In the genomic region with DNA sequence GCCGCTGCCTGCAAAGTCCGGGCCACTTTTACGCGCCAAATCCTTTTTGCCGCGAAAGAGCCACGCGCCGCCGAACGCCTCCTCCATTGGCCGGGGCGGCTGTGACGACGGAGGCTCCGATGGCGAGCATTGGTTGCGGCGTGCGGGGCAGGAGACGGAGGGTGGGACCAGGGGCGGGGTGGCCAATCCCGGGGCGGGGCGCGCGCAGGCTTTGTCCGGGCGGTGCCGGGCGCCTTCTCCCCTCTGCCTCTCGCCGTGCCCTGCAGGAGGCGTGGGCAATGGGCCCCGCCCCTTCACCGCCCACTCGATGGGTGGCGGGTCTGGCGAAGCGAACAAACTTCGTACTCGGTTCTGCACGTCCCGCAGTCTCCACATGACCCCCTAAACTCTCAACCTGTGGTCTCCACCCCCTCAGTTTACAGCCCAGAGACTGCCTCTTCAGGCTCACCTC, we compare ENCODE assay signal across 8 mouse cellular contexts. TPM values are rescaled to one million over a fixed set of nuclear protein-coding genes. Genes with fewer than 3 reads are reported as not detected.
DNase-seq lines count a peak whose midpoint lies in the region; ATAC-seq and TF ChIP-seq lines count a peak whose summit lies in the region.

Gene E2f1, minus strand, starts transcription at position 57 of the 451 bp plus-strand sequence.

- peak; percentile 97 for ATAC-seq in activated CD4-positive, CD25-positive, alpha-beta regulatory T cell, adult 4 months
- ATAC-seq in inflammation-experienced regulatory T-cells, adult 6 months: peak; percentile 97
- ATAC-seq in megakaryocyte-erythroid progenitor cell, adult 5-6 weeks (replicated peaks; ENCODE audit: low FRiP score, low TSS enrichment, poor library complexity, severe bottlenecking): peak; percentile 85

- peaks cover 2% of the 10 kb centered on the region; the same call in 1 of the 2 replicates for H3K4me1 ChIP-seq in cortical plate, adult 2 months (ENCODE audit: control insufficient read depth, insufficient read depth, low read length)

- intact Hi-C loops in left cerebral cortex, postnatal 10 days (cut with DNase I): no loop called here

- DNase-seq in gastrocnemius, postnatal 10 days: peak; percentile 96
- DNase-seq in left cerebral cortex, postnatal 10 days (ENCODE audit: extremely low spot score in 1 of 2, low spot score in 2 of 2): peak; percentile 93 to 97
- DNase-seq in right cerebral cortex, postnatal 25 days: peak; percentile 95
- peak; percentile 94 to 96 for DNase-seq in urinary bladder, postnatal 4 days (ENCODE audit: low spot score in 2 of 2)

- H3K27ac ChIP-seq in cortical plate, adult 2 months (ENCODE audit: insufficient read depth, low read length): no peak within 1 kb of the TSS

- no peak for TF ChIP-seq POLR2A in cortical plate, adult 2 months (IDR thresholded peaks at IDR 0.05; ENCODE audit: extremely low read depth, insufficient read depth, low read length)

- no peak for TF ChIP-seq CTCF in cortical plate, adult 2 months (IDR thresholded peaks at IDR 0.05; ENCODE audit: extremely low read depth, insufficient read depth, low read length)

- H3K4me3 ChIP-seq in cortical plate, adult 2 months (ENCODE audit: insufficient read depth, low read length): peak within 1 kb of the TSS; percentile 46

RNA-seq across cellular contexts. Expression of gene E2f1, which starts in this region (rescaled TPM):
- polyA plus RNA-seq in activated CD4-positive, CD25-positive, alpha-beta regulatory T cell, adult 4 months (2017; shearing (Covaris generic)): 1 to 10 TPM in 1 of 2 experiments, under 1 TPM in 1; 0.91 to 2.3 TPM
- 14.2 and 15.2 TPM in 2 replicates for polyA plus RNA-seq in cortical plate, adult 2 months (2012; rRNA removed)
- total RNA-seq in gastrocnemius, postnatal 10 days (2021): 1 to 10 TPM; 6.3 to 8.7 TPM
- 1 to 10 TPM; 1.3 to 2.6 (median 1.5) TPM for polyA plus RNA-seq in inflammation-experienced regulatory T-cells, adult 6 months (2017; shearing (Covaris generic))
- total RNA-seq in left cerebral cortex, postnatal 10 days (2021): 10 to 100 TPM; 12.2 to 12.6 TPM
- total RNA-seq in megakaryocyte-erythroid progenitor cell, adult 5-6 weeks (2014; fragmentation: Nextera tagmentation): 25.3 and 26.1 TPM in 2 replicates
- 7.0 and 7.8 TPM in 2 replicates for total RNA-seq in megakaryocyte-erythroid progenitor cell, adult 5-6 weeks (2017)
